Mouse (Mus musculus): ENCODE measurements around the gene Ttc28.

The Ttc28 gene

DNA sequence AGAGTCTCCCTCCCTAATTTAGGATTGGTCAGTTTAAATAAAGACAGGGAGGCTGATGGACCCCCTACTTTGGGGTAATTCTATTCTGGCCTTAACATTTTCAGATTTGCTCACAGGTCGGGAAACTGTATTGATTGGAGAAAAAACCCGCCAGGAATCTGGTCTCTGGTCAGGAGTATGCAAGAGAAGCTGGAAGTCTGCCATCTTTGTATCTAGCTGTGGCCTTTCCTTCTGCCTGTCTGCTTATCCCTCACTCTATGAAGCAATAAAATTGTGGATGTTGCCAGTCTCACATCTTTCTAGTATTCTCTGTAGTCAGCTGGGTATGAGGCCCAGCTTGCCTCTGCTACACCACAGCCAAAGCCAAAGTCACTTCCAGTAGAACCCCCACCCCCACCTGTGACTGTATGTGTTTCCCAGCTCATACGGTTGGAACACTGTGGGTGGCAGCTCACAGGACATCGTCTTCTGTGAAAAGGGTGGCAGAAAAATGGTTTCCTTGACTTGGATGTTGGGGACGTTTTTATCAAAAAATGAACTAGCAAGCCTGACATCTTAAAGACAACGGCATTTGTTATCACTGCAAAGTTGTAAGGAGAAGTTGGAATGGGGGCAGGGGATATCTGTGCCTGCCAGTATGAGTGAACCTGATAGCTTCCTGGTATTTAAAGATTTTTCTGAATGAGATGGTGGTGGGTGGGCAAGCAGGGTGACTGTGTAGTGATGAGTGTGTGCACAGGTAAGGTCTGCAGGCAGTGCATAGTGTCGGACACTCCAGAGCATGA is 281.7 kb downstream of the Ttc28 start:
- DNase-seq (ENCODE audit: extremely low spot score, low spot score): no peak

- DNase-seq (ENCODE audit: extremely low spot score, low spot score): no peak
Measured at GRCm38 (mm10) chr5:111162857-111163256, 283.3 kb downstream of the Ttc28 start.

DNA sequence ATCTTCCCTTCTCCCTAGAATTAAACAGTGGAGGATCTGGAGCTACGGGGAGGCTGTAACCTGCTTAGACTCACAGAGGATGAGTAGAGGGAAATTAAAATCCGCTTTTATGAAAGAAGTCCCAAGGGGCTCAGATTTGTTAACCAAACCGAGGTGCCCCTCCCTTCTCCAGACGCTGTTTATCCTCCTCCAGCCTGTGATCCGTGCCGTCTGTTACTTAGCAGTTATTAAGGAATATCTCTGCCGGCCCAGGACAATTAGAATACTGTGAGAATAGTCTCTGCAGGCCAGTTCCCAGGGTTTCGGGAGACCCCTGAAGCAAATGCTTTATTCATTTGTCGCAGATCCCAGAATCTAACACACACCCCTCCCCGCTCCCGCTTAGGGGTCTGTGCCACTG is 283.8 kb downstream of the Ttc28 start:
- no peak for DNase-seq (ENCODE audit: extremely low spot score, low spot score)

- DNase-seq (ENCODE audit: extremely low spot score, low spot score): no peak
Measured at GRCm38 (mm10) chr5:111164348-111164920, 284.8 kb downstream of the Ttc28 start.

- no peak for DNase-seq (ENCODE audit: extremely low spot score, low spot score)
Measured at GRCm38 (mm10) chr5:111170383-111170782, 290.8 kb downstream of the Ttc28 start.

- no peak for DNase-seq (ENCODE audit: extremely low spot score, low spot score)
Measured at GRCm38 (mm10) chr5:111175410-111175809, 295.8 kb downstream of the Ttc28 start.

GRCm38 (mm10) chr5:111175842-111176241 is 296.2 kb downstream of the Ttc28 start:
- no peak for DNase-seq (ENCODE audit: extremely low spot score, low spot score)

GRCm38 (mm10) chr5:111176441-111176840 is 296.8 kb downstream of the Ttc28 start:
- no peak for DNase-seq (ENCODE audit: extremely low spot score, low spot score)

- DNase-seq (ENCODE audit: extremely low spot score, low spot score): peak; percentile 46
Measured at GRCm38 (mm10) chr5:111178324-111179076, 298.9 kb downstream of the Ttc28 start.

GRCm38 (mm10) chr5:111179651-111180050 is 300.0 kb downstream of the Ttc28 start:
- no peak for DNase-seq (ENCODE audit: extremely low spot score, low spot score)

DNA sequence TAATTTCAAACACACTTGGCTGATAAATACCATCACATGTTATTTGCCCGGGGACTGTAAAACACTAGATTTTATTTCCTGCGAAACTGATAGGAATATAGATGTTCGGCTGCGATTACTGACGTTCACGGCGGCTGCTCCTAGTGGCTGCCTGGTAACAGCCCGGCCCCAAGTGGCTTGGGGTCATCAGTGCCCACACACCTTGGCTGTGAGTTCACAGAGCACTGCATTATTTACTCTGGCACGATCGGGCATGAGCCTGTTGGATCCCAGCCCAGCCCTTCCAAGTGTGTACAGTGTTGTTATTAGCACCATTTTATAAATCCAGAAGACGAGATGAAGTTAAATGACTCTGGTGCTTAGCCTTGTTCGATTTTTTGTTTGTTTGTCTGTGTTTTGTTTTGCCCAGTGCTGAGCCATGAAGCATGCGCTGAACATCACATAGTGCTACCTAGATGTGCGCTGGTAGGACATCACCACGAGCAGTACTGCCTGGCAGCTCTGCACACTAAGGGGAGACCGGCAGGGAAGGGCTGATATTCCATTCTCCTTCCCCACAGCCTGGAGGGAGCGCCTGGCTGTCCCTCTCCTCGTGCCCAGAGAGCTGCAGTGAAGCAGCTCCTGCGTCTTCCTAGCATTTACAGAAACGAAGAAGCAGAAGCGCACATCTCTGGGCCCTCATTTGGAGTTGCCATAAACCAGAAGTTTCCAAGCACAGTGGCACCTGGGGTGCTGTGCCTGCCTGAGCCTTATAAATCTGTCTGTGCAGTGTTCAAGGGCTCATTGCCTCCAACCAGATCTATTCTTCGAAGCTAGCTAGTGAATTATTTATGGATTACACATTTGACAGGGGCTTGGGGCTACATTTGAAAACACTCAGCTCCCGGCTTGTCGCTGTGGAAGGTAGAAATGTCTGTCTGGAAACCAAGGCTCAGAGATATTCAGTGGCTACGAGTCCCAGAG is 300.8 kb downstream of the Ttc28 start:
- no peak for DNase-seq (ENCODE audit: extremely low spot score, low spot score)

GRCm38 (mm10) chr5:111181204-111181912 is 301.8 kb downstream of the Ttc28 start:
- no peak for DNase-seq (ENCODE audit: extremely low spot score, low spot score)

GRCm38 (mm10) chr5:111186600-111186999 is 307.0 kb downstream of the Ttc28 start:
- DNase-seq (ENCODE audit: extremely low spot score, low spot score): no peak

- no peak for DNase-seq (ENCODE audit: extremely low spot score, low spot score)
Measured at GRCm38 (mm10) chr5:111191972-111192371, 312.4 kb downstream of the Ttc28 start.

DNA sequence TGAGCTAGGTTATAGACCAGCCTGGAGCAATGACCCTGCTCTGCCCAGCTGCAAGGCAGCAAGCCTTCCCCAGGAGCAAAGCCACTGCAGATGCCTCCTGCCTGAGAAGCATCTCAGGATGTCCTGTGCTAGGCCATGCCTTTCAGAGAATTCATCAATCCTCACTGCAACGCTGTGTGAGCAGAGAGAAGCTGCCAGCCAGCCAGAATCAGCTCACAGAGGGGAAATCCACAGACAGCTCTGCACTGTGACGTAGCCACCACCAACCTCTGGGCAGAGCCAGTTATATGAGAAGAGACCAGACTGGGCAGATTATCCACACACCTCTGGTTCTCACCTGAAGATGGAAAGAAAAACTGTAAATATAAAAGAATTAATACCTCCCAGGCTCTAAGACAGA is 315.2 kb downstream of the Ttc28 start:
- no peak for DNase-seq (ENCODE audit: extremely low spot score, low spot score)

DNA sequence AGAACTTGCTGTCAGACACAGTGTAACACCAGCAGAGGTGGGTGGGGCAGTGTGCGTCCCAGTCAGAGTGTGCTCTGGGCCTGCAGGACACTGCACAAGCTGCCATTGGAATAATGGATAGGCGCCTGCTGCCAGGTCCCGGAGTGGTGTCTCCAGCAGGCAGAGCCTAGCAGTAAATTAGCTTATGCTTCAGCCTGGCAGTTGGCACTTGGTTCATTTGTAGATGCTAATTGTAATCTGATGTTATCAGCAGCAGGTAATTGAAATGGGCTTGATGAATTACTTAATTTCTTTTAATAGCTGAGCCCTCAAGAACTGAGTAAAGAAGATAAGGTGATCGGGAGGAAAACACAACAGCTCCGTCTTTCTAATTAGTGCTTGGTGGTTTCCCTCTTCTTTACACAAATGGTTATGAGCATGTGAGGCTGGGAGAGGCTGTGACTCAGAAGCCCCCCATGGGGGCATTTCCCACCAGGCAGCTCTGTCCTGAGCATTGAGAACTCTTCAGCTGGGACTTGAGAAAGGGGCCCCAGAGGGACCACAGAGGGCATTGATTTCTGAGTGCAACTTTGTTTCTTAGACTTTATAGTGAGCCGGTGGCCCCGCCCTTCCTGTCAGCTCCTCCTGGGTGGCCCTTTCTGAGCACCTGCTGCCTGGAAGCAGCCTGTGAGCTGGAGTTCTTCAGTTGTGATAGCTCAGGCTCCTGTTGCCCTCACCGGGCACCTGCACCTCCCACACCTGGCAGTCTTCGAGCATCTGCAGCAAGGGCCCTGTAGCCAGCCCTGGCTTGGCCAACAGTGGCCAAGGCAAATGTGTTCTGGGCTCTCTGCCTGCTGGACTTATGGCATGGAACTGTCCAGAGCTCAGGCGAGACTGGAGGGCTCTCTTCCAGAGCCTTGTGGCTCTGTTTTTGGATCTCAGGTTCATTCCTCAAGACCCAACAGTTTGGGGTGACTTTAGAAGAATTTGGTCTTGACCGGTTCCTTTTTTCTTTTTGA is 316.2 kb downstream of the Ttc28 start:
- no peak for DNase-seq (ENCODE audit: extremely low spot score, low spot score)

- DNase-seq (ENCODE audit: extremely low spot score, low spot score): no peak
Measured at GRCm38 (mm10) chr5:111197727-111198126, 318.1 kb downstream of the Ttc28 start.

GRCm38 (mm10) chr5:111200167-111200840 is 320.7 kb downstream of the Ttc28 start:
- no peak for DNase-seq (ENCODE audit: extremely low spot score, low spot score)

All from neural tube, embryonic 10.5 days (tissue).